Mouse (Mus musculus) adrenal gland, postnatal 36 days (tissue): ENCODE data around the gene Ulk3. TPM values are rescaled to one million over a fixed set of nuclear protein-coding genes. Genes with fewer than 3 reads are reported as not detected.
A peak's percentile ranks its signal among the peaks of the same experiment; 100 is the strongest.

Experiments used
- DNase-seq, 2 experiments: peaks; one replicate each; pipeline ENCODE4 v3.0.0; 2021; ENCODE audit warnings: mixed read lengths in 1 of 2
- total RNA-seq, 2 experiments: library from RNA; stranded (reverse); gene quantifications; 2 replicates each; pipeline ENCODE4 v1.2.3; 2021

Ulk3 gene
- total RNA-seq, 2 experiments from 2014 or later = 12.6 to 14.3 TPM

DNA sequence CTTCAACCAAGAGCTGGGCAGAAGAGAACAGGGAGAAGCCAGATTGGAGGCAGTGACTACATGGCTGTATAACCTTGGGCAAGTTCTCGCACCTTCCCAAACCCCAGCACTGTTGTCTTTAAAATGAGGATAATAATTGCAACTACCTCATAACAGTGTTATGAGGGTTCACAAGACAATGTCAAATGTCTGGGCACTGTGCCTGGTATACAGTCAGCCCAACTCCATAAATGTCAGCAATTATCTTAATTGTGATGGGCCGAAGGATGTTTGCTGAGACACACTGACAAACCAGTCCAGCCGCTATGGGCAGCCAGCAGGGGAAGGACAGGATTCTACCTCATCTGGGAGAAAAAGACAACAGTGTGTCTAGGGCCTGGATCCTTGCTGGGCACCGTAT lies 25.5 kb downstream of the Ulk3 start:
- DNase-seq = peak; percentile 39 to 65

DNA sequence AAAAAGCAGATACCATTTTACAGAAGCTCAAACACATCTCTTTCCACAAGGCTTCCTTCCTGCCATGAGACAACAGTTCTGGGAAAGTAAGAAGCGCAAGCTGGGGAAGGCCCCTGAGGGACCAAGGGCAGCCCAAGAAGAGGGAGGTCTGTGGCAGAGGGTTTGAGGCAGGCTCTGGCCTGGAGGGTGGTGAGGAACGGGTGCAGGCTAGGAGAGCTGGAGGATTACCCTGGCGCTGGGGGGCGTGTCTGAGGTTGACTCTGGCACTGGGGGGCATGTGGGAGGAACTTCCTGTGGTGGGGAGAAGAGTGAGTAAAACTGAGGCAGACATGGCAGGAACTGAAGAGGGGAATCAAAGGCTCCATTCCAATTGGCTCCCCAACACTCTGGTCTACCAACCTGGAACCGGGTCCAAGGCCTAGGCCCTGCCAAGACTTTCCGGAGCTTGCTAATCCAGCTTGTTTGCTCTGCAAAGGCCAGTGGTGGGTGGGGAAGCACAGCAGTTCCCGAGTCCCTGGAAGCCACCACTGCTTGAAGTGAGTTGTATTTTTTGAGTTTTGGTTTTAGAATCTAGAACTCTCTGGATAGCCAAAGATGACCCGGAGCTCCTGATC lies 28.4 kb downstream of the Ulk3 start:
- no peak for DNase-seq

GRCm38 (mm10) chr9:57618854-57619253 lies 29.6 kb downstream of the Ulk3 start:
- DNase-seq = no peak

- DNase-seq = no peak
These were observed 31.4 kb downstream of the Ulk3 start, which contains the start of gene Lman1l for GRCm38 (mm10) chr9:57620674-57621073. TSS of gene Lman1l (minus strand) at chr9:57620774.

- no peak for DNase-seq
These were observed 35.0 kb downstream of the Ulk3 start for GRCm38 (mm10) chr9:57624295-57624694.

- DNase-seq = no peak
These were observed 36.6 kb downstream of the Ulk3 start for GRCm38 (mm10) chr9:57625674-57626500.

DNA sequence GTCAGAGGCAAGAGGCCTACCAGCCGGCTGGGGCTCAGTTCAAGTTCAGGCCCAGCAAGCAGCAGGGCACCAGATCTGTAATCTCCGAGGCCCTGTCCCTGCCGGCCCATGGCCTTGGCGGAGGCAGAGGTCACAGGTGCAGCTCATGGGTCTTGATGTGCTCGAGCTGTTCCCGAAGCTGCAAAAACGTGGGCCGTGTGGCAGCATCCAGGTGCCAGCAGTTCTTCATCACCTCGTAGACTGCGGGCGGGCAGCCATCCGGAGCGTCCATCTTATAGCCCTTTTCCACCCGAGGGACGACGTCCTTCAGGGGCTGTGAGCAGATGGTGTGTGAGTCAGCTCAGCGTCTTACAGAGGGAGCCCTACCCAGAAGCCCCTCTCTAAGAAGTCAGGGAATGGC lies 37.9 kb downstream of the Ulk3 start:
- DNase-seq = no peak

DNA sequence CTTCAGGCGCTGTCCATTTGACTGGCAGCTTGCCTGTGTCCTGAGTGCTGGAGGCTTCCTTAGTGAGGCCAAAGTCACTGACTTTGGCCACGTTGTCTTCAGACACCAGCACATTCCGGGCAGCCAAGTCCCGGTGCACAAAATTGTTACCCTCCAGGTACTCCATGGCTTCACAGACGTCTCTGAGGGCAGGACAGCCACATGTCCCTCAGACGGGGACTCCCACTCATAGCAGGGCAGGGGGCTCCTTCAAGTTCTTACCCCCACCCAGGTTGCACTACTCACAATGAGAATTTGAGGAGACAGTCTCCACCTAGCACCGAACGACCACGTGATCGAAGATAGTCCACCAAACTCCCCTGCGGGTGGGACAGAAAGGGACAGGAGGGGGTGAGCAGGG lies 38.6 kb downstream of the Ulk3 start:
- no peak for DNase-seq

GRCm38 (mm10) chr9:57628717-57629116 lies 39.5 kb downstream of the Ulk3 start:
- DNase-seq = no peak

- peak; percentile 86 to 88 for DNase-seq
These were observed 40.0 kb downstream of the Ulk3 start for GRCm38 (mm10) chr9:57629118-57629874.

GRCm38 (mm10) chr9:57633481-57634024 lies 44.3 kb downstream of the Ulk3 start:
- DNase-seq = peak in 1 of 2 experiments; percentile 47

- no peak for DNase-seq
These were observed 48.0 kb downstream of the Ulk3 start for GRCm38 (mm10) chr9:57637272-57637671.

GRCm38 (mm10) chr9:57637741-57638322 lies 48.6 kb downstream of the Ulk3 start:
- peak; percentile 63 to 77 for DNase-seq

- DNase-seq = peak; percentile 47 to 76
These were observed 49.6 kb downstream of the Ulk3 start for GRCm38 (mm10) chr9:57638651-57639459.

DNA sequence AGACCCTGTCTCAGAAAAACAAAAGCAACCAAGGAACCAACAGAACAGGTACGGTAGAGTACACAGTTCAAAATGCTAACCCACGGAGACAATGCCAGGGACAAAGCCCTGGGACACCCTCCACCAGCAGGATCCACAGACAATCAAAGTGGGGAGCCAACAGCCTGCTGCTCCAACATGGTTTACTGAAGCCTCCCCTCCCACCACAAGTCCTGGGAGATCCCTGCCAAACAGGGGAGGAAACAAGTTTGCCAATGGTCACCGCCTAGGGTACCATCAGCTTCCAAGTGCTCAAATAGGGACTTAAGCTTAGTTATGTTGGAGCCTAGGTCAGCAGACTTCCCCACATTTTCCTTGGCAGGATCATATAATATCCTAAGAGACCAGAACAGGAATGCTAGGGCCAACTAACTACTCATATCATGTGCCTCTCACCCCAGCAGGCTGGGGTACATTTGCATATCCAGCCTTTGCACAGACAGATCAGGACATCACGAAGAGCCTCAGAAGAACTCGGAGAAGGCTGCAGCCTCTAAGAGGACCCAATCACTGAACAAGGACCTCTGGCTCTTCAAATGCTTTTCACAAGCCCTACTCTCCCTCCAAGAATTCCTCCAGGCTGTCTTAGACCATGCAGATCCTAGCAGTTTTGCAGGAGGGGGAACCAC lies 50.5 kb downstream of the Ulk3 start:
- no peak for DNase-seq

GRCm38 (mm10) chr9:57640384-57640783 lies 51.1 kb downstream of the Ulk3 start:
- peak; percentile 55 to 69 for DNase-seq

DNA sequence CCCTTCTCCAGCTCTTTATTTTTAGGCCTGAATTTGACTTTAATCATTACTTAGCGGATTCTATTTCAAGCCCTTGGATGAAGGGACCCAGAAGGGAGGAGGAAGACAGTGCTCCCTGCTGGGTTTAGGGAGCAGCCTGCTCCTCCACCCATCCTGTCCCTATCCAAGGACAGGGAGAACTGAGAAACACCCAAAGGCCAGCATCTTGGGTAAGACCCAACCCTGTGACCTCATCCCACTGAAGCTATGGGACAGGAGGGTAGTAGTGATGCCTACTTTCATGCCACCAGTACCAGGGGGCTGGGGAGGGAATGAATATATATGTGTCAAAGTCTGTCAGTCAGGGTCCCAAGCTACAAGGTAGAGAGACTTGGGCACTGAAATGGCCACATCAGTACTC lies 51.8 kb downstream of the Ulk3 start:
- DNase-seq = peak; percentile 39 to 60

GRCm38 (mm10) chr9:57641775-57642550 lies 52.7 kb downstream of the Ulk3 start:
- no peak for DNase-seq

- DNase-seq = no peak
These were observed 54.1 kb downstream of the Ulk3 start for GRCm38 (mm10) chr9:57643169-57643855.
